Mouse (Mus musculus) embryonic stem cell, embryonic (primary cell): ENCODE measurements around the gene Upf1.

ENCODE experiments used
- CTCF ChIA-PET, 4 experiments: fragments of 300-600 bp in 2 of 4; fragments of 350-600 bp in 2 of 4; sonication (Branson Sonifier 250); formaldehyde crosslinking; loops; one replicate each; lab custom pipeline; 2022; ENCODE audit warnings: inconsistent platforms in 2 of 4; lab: Charles Lee
- POLR2A ChIA-PET, 4 experiments: fragments of 300-600 bp in 2 of 4; fragments of 350-600 bp in 2 of 4; sonication (Branson Sonifier 250); formaldehyde crosslinking; loops; one replicate each; lab custom pipeline; 2022; ENCODE audit warnings: antibody characterized with exemption in 4 of 4, inconsistent platforms in 1 of 4; lab: Charles Lee

Upf1 gene

DNA sequence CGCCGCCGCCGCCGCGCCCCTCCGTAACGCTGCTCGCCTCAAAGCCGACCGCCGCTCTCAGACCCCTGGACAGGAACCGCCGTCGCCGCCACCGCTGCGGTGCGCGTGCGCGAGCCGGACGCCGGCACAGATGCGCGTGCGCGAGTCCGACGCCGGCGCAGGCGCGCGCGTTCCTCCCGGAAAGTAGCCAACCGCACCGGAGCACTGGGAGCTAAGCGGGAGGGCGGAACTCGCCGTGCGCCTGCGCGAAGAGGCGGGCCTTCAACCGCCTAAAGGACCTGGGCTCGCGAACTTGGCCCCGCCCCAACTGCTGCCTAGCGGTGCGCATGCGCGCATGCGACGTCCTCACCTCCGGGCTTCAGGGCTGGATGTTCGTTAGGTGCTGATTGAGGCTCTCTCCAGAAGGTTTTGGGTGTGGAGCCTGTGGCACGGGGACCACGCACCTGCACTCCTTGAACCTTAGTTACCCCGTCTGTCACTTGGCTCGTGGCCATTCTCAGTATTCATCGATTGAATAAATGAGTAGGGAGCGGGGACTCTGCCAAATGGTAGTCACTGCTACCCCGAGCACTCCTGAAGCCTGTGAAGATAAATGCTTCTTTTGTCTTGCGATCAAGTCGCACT is at the start of gene Upf1:
TSS of gene Upf1 (minus strand) at position 85 of the 624 bp plus-strand sequence.
- POLR2A ChIA-PET, result interaction anchor here (0.6 to 3.6 kb wide), 77 partner anchors 7 to 919 kb away, joined by 3 to 27 read pairs (median 4); partner anchors contain the start of genes Homer3 (in 3 of the 4), Slc25a42 (in 3 of the 4), Cers1 (in 2 of the 4) and Fkbp8 (in 2 of the 4)
- CTCF ChIA-PET, result interaction anchor here in 3 of 4 experiments (0.6 to 2.5 kb wide), 22 partner anchors 8 to 728 kb away, joined by 3 to 17 read pairs (median 4); partner anchors contain the start of genes Gdf1 (in 1 of the 3), Homer3 (in 1 of the 3) and Zfp868 (in 1 of the 3)

DNA sequence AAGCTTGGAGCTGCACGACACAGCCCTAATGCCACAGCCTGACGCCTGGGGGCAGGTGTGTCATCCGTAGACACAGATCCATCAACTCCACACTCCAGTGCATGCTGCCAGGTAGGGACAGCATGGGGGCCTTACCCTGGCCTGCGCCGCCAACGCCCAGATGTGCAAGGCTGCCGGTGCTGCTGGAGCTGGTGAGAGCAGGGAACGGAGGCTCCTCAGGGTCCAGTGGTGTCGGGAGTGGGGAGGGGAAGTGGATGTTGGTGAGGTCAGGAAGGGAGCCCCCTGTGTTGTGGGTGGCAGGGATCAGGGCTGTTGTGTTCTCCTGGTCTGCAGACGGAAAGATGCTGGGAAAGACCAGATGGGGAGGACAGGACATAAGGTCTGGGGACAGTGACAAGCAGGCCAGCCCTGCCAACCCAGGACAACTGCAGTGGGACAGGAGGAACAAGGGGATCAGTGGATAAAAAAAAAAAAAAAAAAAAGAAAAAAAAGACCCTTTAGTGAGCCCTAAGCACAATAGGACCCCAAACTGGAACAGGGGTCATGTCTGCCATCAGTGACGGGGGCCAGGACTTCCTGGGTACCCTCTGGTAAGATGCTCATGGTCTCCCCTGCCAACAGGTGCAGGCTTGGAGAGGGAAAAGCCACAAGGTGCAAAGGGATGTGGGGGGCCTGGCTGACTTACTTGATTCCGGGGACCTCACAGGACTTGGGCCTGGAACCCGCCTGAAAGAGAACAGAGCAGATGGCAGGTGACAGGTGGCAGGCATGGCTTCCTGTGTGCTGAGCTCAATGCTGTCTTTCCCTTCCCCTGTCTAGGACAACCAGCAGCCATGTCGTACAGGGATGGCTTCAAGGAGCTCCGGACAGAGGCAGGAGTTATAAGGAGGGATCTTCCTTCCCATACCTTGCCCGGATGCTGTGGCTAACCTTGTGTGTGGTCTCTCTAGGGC is 44.8 kb upstream of the Upf1 start:
- POLR2A ChIA-PET, result interaction anchor here in 2 of 4 experiments (0.6 to 1.2 kb wide), 2 partner anchors 26 to 79 kb away, joined by 3 read pairs; partner anchors contain the start of gene Klhl26 (in 1 of the 2)
- CTCF ChIA-PET, result interaction anchor here in 1 of 4 experiments (1.8 kb wide), 1 partner anchor 37 kb away, joined by 5 read pairs; no protein-coding TSS in a partner anchor

DNA sequence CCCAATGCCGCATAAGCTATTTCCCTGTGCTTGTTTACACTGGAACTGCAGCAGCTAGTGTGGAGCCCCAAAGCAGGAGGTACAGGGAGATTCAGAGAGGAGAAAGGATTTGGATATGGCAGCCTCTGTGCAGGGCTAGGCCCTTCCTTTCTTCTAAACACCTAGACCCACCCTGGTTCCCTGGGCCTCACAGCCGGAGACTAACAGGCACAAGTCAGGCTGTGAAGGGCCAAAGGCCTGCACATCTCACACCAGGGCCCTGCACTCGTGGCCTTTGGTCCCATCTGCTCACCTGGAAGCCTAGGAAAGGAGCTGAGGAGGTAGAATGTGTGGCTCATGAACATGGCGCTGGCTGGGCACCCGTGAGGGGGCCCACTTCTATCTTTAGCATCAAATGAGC is 43.1 kb upstream of the Upf1 start:
- POLR2A ChIA-PET, result interaction anchor here in 1 of 4 experiments (1.1 kb wide), 2 partner anchors 12 kb away, joined by 3 to 5 read pairs; no protein-coding TSS in a partner anchor

DNA sequence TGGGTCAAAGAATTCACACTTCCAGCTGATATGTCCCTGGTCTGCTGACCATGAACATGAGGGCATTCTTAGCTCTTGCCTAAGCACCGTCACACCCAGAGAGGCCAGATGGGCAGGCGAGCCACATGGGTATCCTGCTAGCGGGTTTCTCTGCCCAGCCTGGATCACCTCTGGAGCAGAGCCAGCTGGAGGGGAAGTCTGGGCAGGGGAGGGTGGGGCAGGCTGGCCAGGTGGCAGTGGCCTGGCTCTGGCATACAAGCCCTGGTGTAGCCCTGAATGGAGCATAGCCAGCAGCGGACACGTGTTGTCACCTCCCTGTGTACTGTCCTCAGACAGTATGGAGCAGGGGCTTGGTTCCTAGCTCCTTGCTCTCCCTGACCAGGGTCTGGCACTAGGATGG is 42.6 kb upstream of the Upf1 start:
- POLR2A ChIA-PET, result interaction anchor here in 2 of 4 experiments (0.7 to 1.1 kb wide), 2 partner anchors 12 to 168 kb away, joined by 5 to 7 read pairs; no protein-coding TSS in a partner anchor
- CTCF ChIA-PET, result interaction anchor here in 3 of 4 experiments (0.6 to 1.1 kb wide), 5 partner anchors 10 to 137 kb away, joined by 3 to 7 read pairs (median 5); no protein-coding TSS in a partner anchor

More for the DNA sequence above, 43.1 kb upstream of the Upf1 start:
- CTCF ChIA-PET, result interaction anchor here in 3 of 4 experiments (0.6 to 1.2 kb wide), 6 partner anchors 10 to 278 kb away, joined by 3 to 7 read pairs (median 4); no protein-coding TSS in a partner anchor

DNA sequence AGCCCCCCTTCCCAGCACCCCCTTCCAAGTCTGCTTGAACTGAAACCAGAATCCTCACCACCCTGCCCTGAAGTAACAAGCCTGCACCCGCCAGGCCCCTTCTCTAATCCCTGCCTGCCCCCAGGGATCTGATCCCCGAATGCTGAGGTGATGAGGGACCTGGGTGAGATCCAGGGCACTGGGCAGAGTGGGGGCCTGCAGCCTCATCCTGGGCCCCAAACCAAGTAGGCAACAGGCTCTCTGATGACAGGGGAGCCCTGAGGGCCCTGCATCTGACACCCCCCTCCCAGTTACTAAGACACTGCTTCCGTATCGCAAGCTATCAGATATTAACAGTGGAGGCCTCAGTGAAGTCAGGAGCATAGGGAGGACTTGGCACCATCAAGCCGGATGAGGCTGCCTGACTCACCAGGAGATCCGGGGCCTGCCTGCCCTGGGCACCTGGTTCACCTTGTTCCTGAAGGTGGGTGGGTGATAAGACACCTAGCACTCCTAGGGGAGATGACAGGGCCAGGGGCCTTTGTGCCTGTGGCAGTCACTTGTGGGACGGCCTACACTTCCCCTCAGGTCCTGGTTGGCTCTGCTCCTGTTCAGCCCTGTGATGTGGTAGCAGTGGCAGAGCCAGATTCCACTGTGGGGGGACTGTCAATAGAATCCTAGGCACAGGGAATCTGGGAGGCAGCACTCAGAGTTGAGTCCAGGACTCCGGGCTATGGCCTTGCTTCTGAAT is 41.4 kb upstream of the Upf1 start:
- POLR2A ChIA-PET, result interaction anchor here in 1 of 4 experiments (1.6 kb wide), 1 partner anchor 72 kb away, joined by 3 read pairs; no protein-coding TSS in a partner anchor
- CTCF ChIA-PET, result interaction anchor here in 3 of 4 experiments (0.6 to 2.4 kb wide), 4 partner anchors 11 to 33 kb away, joined by 3 to 10 read pairs (median 4); no protein-coding TSS in a partner anchor

DNA sequence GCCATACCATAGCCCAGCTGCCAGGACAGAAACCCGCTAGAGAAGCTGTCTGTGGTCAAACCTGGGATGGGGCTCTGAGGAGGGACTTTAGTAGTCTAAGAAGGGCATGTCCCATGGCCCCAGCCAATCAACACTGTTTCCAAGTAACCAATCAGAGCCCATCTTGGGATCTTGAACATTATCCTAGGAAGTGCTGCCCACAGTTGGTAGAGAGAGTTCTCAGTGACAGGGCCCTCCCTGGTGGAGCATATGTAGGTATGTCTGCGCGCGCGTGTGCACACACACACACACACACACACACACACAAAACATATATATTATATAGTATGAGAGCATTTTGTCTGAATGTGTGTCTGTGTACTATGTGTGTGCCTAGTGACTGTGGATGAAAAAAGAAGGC is 40.0 kb upstream of the Upf1 start:
- ChIA-PET CTCF (interaction anchor here in 2 of 4 experiments (1.0 to 2.4 kb wide), 3 partner anchors 9 to 49 kb away, joined by 4 to 10 read pairs (median 5); no protein-coding TSS in a partner anchor), POLR2A (interaction anchor here in 3 of 4 experiments (0.5 to 1.2 kb wide), 4 partner anchors 8 to 416 kb away, joined by 3 to 4 read pairs (median 3); no protein-coding TSS in a partner anchor)

DNA sequence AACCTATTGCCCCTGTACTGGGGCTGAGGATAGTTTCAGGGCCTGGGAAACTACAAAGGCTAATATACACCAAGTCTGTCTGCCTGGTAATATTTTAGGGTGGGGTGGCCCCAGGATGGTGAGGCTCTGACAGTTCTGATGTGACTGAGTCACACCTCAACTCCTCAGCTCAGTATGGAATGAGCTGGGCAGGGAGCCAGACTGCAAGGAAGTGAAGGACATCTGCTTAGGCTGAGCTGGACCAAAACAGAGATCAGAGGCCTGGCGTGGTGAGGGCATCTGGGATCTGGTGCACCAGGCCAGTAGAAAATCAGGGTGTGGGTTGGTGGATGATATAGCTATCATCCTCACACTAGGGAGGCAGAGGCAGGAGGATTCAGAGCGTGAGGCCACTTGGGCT is 36.6 kb upstream of the Upf1 start:
- CTCF ChIA-PET, result interaction anchor here in 2 of 4 experiments (0.6 to 1.0 kb wide), 4 partner anchors 29 to 107 kb away, joined by 3 to 6 read pairs (median 4); partner anchors contain the start of gene Homer3 (in 1 of the 2)
- POLR2A ChIA-PET, result interaction anchor here in 2 of 4 experiments (1.1 to 2.2 kb wide), 2 partner anchors 15 to 309 kb away, joined by 3 to 5 read pairs; partner anchors contain the start of gene Jund (in 1 of the 2)

DNA sequence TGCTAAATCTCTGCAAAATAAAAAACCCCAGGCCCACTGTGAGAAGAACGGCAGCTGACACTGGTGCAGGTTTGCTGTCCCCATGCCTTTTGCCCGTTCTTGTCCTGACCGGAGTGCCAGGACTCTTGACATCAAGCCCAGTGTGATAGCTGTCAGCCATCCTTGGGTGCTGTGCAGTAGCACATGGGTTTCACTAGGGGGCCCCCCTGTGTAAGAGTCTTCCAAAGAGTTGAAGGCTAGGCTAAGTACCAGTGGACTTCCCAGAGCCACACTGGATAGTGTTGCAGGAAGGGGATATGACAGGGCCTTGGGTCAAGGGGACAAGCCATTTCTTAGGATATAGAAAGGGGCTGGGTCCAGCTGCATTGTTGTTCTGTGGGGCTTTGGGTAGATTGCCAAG is 30.2 kb upstream of the Upf1 start:
- CTCF ChIA-PET, result interaction anchor here (0.6 to 2.3 kb wide), 34 partner anchors 9 to 168 kb away, joined by 3 to 13 read pairs (median 4); partner anchors contain the start of genes Rex1bd (in 3 of the 4) and Comp (in 1 of the 4)
- POLR2A ChIA-PET, result interaction anchor here in 3 of 4 experiments (0.5 to 1.5 kb wide), 8 partner anchors 9 to 285 kb away, joined by 3 to 6 read pairs (median 4); partner anchors contain the start of genes Rex1bd (in 2 of the 3), Slc25a42 (in 1 of the 3) and Uba52 (in 1 of the 3)

DNA sequence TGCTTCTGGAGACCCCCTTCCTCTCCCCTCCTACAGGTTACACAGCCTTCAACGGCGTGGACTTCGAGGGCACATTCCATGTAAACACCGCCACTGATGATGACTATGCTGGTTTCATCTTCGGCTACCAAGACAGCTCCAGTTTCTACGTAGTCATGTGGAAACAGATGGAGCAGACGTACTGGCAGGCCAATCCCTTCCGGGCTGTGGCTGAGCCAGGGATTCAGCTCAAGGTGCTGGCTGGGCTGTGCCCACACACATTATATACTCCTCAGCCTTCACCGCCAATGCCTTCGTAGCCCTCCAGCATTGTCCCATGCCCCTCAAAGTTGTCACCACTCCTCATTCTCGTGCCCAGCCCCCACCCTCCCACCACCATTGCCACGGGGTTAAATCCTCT is 27.0 kb upstream of the Upf1 start:
- POLR2A ChIA-PET, result interaction anchor here in 2 of 4 experiments (0.6 to 1.4 kb wide), 5 partner anchors 9 to 188 kb away, joined by 3 to 5 read pairs (median 3); partner anchors contain the start of genes Rex1bd (in 1 of the 2) and Upf1 (in 1 of the 2)
- CTCF ChIA-PET, result interaction anchor here in 2 of 4 experiments (0.6 to 1.3 kb wide), 2 partner anchors 123 to 1183 kb away, joined by 3 read pairs; no protein-coding TSS in a partner anchor

DNA sequence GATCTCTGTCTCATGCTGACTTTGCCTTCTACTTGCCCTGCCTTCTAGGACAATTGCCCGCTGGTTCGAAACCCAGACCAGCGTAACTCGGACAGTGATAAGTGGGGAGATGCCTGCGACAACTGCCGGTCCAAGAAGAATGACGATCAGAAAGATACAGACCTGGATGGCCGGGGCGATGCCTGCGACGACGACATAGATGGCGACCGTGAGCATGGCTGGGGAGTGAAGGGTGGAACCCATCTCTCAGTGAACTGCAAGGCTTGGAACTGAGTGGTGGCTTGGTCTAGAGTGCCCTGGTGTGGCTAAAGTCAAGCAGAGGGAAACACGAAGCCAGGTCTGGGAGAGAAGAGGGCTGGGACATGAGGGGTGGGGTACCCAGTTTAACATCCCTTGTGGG is 24.0 kb upstream of the Upf1 start:
- ChIA-PET CTCF (interaction anchor here in 1 of 4 experiments (0.6 to 1.0 kb wide), 3 partner anchors 126 to 762 kb away, joined by 3 to 4 read pairs (median 3); partner anchors contain the start of gene Arrdc2), POLR2A (interaction anchor here in 2 of 4 experiments (0.6 to 1.5 kb wide), 2 partner anchors 16 to 24 kb away, joined by 3 to 6 read pairs; partner anchors contain the start of gene Upf1 (in 1 of the 2))

DNA sequence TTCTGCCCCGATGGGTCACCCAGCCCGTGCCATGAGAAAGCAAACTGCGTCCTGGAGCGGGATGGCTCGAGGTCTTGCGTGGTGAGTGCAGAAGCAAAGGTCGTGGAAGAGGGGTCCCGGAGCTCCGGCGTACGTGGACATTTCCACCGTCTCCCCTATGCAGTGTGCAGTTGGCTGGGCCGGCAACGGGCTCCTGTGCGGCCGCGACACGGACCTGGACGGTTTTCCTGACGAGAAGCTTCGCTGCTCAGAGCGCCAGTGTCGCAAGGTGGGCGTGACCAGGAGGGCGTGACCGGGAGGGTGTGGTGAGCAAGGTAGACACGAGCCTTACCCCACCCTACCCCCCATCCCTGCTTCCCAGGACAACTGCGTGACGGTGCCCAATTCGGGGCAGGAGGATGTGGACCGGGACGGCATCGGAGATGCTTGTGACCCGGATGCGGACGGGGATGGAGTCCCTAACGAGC is 23.2 kb upstream of the Upf1 start:
- ChIA-PET POLR2A (interaction anchor here in 2 of 4 experiments (1.0 to 1.6 kb wide), 4 partner anchors 20 to 416 kb away, joined by 3 to 6 read pairs (median 4); partner anchors contain the start of gene Upf1 (in 1 of the 2)), CTCF (interaction anchor here in 2 of 4 experiments (0.9 to 1.4 kb wide), 3 partner anchors 8 to 127 kb away, joined by 3 read pairs; no protein-coding TSS in a partner anchor)

DNA sequence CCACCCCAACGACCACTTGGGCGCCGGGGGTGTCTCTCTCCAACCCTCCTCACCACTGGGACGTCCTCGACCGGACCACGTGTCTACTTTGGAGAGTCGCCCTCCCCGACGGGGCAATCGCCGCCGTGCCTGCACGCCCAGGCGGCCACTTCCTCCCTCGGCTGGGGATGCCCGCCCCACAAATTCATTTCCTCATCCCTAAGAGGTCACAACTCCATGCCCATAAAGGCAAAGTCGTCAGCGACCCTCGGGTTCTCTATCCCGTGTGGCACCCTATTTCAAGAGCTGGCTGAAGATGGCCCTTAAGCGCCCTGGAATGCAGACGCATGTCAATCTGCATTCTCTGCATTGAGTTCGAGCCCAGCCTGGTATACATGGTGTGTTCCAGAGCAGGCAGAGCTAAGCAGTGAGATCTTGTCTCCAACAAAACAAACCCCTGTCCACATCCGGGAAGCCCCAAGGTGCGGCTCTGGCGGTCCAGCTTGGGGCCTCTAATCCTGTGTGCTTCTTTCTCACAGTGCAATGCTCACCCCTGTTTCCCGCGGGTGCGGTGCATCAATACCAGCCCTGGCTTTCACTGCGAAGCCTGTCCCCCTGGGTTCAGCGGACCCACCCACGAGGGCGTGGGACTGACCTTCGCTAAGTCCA is 22.3 kb upstream of the Upf1 start:
- ChIA-PET CTCF (interaction anchor here in 3 of 4 experiments (0.6 to 1.9 kb wide), 7 partner anchors 9 to 417 kb away, joined by 3 to 6 read pairs (median 3); no protein-coding TSS in a partner anchor), POLR2A (interaction anchor here in 3 of 4 experiments (0.8 to 1.9 kb wide), 12 partner anchors 11 to 417 kb away, joined by 3 to 8 read pairs (median 4); partner anchors contain the start of genes Upf1 (in 2 of the 3), Ell (in 1 of the 3), Fkbp8 (in 1 of the 3) and Uba52 (in 1 of the 3))

DNA sequence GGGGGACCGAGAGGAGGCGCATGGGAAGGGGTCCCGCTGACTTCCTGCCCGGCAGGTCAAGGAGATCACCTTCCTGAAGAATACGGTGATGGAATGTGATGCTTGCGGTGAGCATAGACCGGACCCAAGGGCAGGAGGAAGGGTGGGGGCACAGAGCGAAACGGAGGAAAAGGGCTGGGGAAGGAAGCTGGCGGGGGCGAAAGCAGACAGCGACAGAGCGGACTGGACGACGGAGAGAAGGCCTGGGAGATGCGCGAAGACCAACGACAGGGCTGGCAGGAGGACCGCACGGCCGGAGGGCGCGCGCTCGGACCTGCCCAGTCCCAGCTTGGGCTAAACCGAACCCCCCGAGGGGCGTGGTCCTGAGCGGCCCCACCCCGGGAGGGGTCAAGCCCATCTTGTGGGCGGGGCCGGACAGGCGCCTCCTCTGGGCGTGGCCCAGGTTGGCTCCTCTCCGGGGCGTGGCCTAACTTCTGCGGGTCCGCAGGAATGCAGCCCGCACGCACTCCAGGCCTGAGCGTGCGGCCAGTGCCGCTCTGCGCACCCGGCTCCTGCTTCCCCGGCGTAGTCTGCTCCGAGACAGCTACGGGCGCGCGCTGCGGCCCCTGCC is 21.3 kb upstream of the Upf1 start:
- POLR2A ChIA-PET, result interaction anchor here in 3 of 4 experiments (0.5 to 1.9 kb wide), 19 partner anchors 9 to 1008 kb away, joined by 3 to 8 read pairs (median 4); partner anchors contain the start of genes Arrdc2 (in 2 of the 3), Ell (in 1 of the 3), Fkbp8 (in 1 of the 3) and Klhl26 (in 1 of the 3)
- CTCF ChIA-PET, result interaction anchor here in 3 of 4 experiments (0.5 to 1.9 kb wide), 9 partner anchors 9 to 156 kb away, joined by 3 to 19 read pairs (median 3); no protein-coding TSS in a partner anchor
